Mouse (Mus musculus): ENCODE results near the gene Dtnbp1.
A peak's percentile ranks its signal among the peaks of the same experiment; 100 is the strongest.

The Dtnbp1 gene

GRCm38 (mm10) chr13:45001228-45001910, 578 bp downstream of the Dtnbp1 start:
- DNase-seq (ENCODE audit: low spot score), result peak; percentile 76

GRCm38 (mm10) chr13:45000836-45001227, 1.1 kb downstream of the Dtnbp1 start:
- peak; percentile 74 for DNase-seq (ENCODE audit: low spot score)

- no peak for DNase-seq (ENCODE audit: low spot score)
Observed at GRCm38 (mm10) chr13:44999211-44999610, 2.7 kb downstream of the Dtnbp1 start.

- DNase-seq (ENCODE audit: low spot score), result no peak
Observed at GRCm38 (mm10) chr13:44996339-44996738, 5.6 kb downstream of the Dtnbp1 start.

GRCm38 (mm10) chr13:44992550-44993205, 9.3 kb downstream of the Dtnbp1 start:
- no peak for DNase-seq (ENCODE audit: low spot score)

GRCm38 (mm10) chr13:44991936-44992335, 10.0 kb downstream of the Dtnbp1 start:
- DNase-seq (ENCODE audit: low spot score), result no peak

- no peak for DNase-seq (ENCODE audit: low spot score)
Observed at GRCm38 (mm10) chr13:44990073-44990682, 11.8 kb downstream of the Dtnbp1 start.

- no peak for DNase-seq (ENCODE audit: low spot score)
Observed at GRCm38 (mm10) chr13:44986352-44986751, 15.6 kb downstream of the Dtnbp1 start.

GRCm38 (mm10) chr13:44985321-44985720, 16.6 kb downstream of the Dtnbp1 start:
- DNase-seq (ENCODE audit: low spot score), result peak; percentile 24

- no peak for DNase-seq (ENCODE audit: low spot score)
Observed at GRCm38 (mm10) chr13:44983635-44984401, 18.1 kb downstream of the Dtnbp1 start.

- DNase-seq (ENCODE audit: low spot score), result no peak
Observed at GRCm38 (mm10) chr13:44982799-44983198, 19.1 kb downstream of the Dtnbp1 start.

- DNase-seq (ENCODE audit: low spot score), result no peak
Observed at GRCm38 (mm10) chr13:44979433-44979832, 22.5 kb downstream of the Dtnbp1 start.

GRCm38 (mm10) chr13:44977483-44978141, 24.3 kb downstream of the Dtnbp1 start:
- DNase-seq (ENCODE audit: low spot score), result peak; percentile 60

GRCm38 (mm10) chr13:44977059-44977458, 24.9 kb downstream of the Dtnbp1 start:
- DNase-seq (ENCODE audit: low spot score), result no peak

GRCm38 (mm10) chr13:44960542-44961291, 41.2 kb downstream of the Dtnbp1 start:
- DNase-seq (ENCODE audit: low spot score), result no peak

GRCm38 (mm10) chr13:44957049-44957448, 44.9 kb downstream of the Dtnbp1 start:
- no peak for DNase-seq (ENCODE audit: low spot score)

- DNase-seq (ENCODE audit: low spot score), result no peak
Observed at GRCm38 (mm10) chr13:44955781-44956180, 46.2 kb downstream of the Dtnbp1 start.

GRCm38 (mm10) chr13:44954232-44954568, 47.7 kb downstream of the Dtnbp1 start:
- DNase-seq (ENCODE audit: low spot score), result no peak

GRCm38 (mm10) chr13:44953546-44954231, 48.3 kb downstream of the Dtnbp1 start:
- DNase-seq (ENCODE audit: low spot score), result no peak

GRCm38 (mm10) chr13:44952393-44953086, 49.4 kb downstream of the Dtnbp1 start:
- no peak for DNase-seq (ENCODE audit: low spot score)

Data from embryo, embryonic 10.5 days (tissue).